ENCODE assay signal across 10 mouse cellular contexts in the genomic region with DNA sequence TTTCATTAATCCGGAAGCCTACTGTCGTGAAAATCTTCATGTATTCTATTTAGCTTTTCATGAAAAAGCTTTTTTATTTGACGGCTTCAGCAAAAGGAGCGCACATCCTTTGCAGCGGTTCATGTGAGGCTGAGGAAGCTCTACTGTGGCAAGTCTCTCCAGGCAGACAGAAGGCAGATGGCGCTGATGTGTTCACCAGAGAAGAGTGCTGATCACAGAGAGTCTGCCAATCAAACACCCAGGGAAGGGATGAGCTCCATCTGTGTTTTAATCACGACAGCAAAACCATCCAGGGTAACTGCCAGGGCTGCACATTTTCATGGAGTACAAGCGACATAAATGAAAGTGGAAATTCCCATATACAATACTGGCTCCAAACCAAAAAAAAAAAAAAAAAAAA.
DNase-seq lines count a peak whose midpoint lies in the region; ATAC-seq lines count a peak whose summit lies in the region.
"Had no signal": no experiment of that assay in that cellular context is flagged by ENCODE, and none has a peak within 500 bp of the region (broad histone marks: within the 10 kb centered on the region; RNA-seq: fewer than 3 reads in every experiment).

No protein-coding gene starts in this region.

- H3K27me3 ChIP-seq in kidney, embryonic 14.5 days (ENCODE audit: control insufficient read depth, insufficient read depth, low read length): no peaks in the 10 kb centered on the region
- H3K27me3 ChIP-seq in heart, embryonic 12.5 days (replicated peaks): no peaks in the 10 kb centered on the region

- H3K27ac ChIP-seq in kidney, embryonic 14.5 days (ENCODE audit: low read depth, low read length): no peak overlapping the region
- no peak overlapping the region for H3K27ac ChIP-seq in heart, embryonic 12.5 days (ENCODE audit: poor library complexity, severe bottlenecking)

- no peaks in the 10 kb centered on the region for H3K4me1 ChIP-seq in kidney, embryonic 14.5 days (ENCODE audit: control insufficient read depth, insufficient read depth, low read length)
- H3K4me1 ChIP-seq in heart, embryonic 12.5 days (replicated peaks): no peaks in the 10 kb centered on the region

- no peak for ATAC-seq in kidney, embryonic 14.5 days (ENCODE audit: low FRiP score, low TSS enrichment)
- no peak for ATAC-seq in heart, embryonic 12.5 days (ENCODE audit: insufficient number of reproducible peaks, low FRiP score)

- no peak overlapping the region for H3K9ac ChIP-seq in kidney, embryonic 14.5 days (ENCODE audit: low read depth, low read length)
- no peak overlapping the region for H3K9ac ChIP-seq in heart, embryonic 12.5 days

- H3K4me2 ChIP-seq in kidney, embryonic 14.5 days (replicated peaks; ENCODE audit: low read depth, low read length): no peak overlapping the region
- no peak overlapping the region for H3K4me2 ChIP-seq in heart, embryonic 12.5 days

- 89% methylated on average over 8 of the region's 8 CpGs for WGBS in kidney, embryonic 14.5 days
- WGBS in heart, embryonic 12.5 days: 76% methylated on average over 8 of the region's 8 CpGs

- no peaks in the 10 kb centered on the region for H3K9me3 ChIP-seq in kidney, embryonic 14.5 days (ENCODE audit: control insufficient read depth, low read length)
- 0 out of 2 replicates have a peak, but pooled peaks cover 3% of the 10 kb centered on the region for H3K9me3 ChIP-seq in heart, embryonic 12.5 days (replicated peaks)

- H3K4me3 ChIP-seq in kidney, embryonic 14.5 days (ENCODE audit: low read length): no peak overlapping the region
- H3K4me3 ChIP-seq in heart, embryonic 12.5 days: no peak overlapping the region

- DNase-seq in kidney, postnatal 10 days: peak; percentile 34
- DNase-seq in frontal cortex, adult 2 months (ENCODE audit: extremely low spot score in 1 of 2, low spot score in 1 of 2): peak; percentile 82
- peak; percentile 70 for DNase-seq in left cerebral cortex, adult 11 months (ENCODE audit: low spot score)
- peak; percentile 67 to 79 for DNase-seq in right cerebral cortex, postnatal 36 days (ENCODE audit: low spot score in 2 of 2)
- no peak for DNase-seq in gastrocnemius, postnatal 25 days
- DNase-seq in kidney, adult 11 months: no peak
- DNase-seq: gastrocnemius, postnatal 14 days; lung, adult 18-20 months had no signal

- H3K36me3 ChIP-seq in kidney, embryonic 14.5 days (ENCODE audit: control insufficient read depth, insufficient read depth, low read length): no peaks in the 10 kb centered on the region
- peaks cover 5% of the 10 kb centered on the region; the same call in 1 of the 2 replicates for H3K36me3 ChIP-seq in heart, embryonic 12.5 days

Comparison
In these comparisons a context has a peak if more than half of its experiments do, and no peak if none do; other contexts are left out.
1. DNase-seq: peak in kidney, postnatal 10 days (single experiment), frontal cortex, adult 2 months (2 of 2), left cerebral cortex, adult 11 months (single experiment) and right cerebral cortex, postnatal 36 days (2 of 2); none in gastrocnemius, postnatal 25 days (single experiment) and kidney, adult 11 months (single experiment).